Mouse (Mus musculus): ENCODE data around the gene Slx1b. TPM values are rescaled to one million over a fixed set of nuclear protein-coding genes. Genes with fewer than 3 reads are reported as not detected.
A peak's percentile ranks its signal among the peaks of the same experiment; 100 is the strongest.

Slx1b gene
- total and polyA plus RNA-seq, 2 experiments = 4.1 to 15.4 TPM

GRCm38 (mm10) chr7:126657522-126657921, 38.1 kb downstream of the Slx1b start:
- WGBS = 100% methylated on average over 1 of the region's 1 CpGs
- H3K79me2 ChIP-seq (ENCODE audit: control insufficient read depth, insufficient read depth, low read length) = peaks cover 2% of the 10 kb centered on the region; the same call in 1 of the 2 replicates
- H3K36me3 ChIP-seq (ENCODE audit: control insufficient read depth, insufficient read depth, low read length) = peaks cover 4% of the 10 kb centered on the region
- H3K9ac ChIP-seq (ENCODE audit: low read depth, low read length) = no peak overlapping the region
- no peak overlapping the region for H3K4me3 ChIP-seq (ENCODE audit: insufficient read depth, low read depth, low read length)
- no peak for DNase-seq (ENCODE audit: extremely low read depth, low read depth, low spot score)
- peaks cover 2% of the 10 kb centered on the region for H3K4me1 ChIP-seq (ENCODE audit: control insufficient read depth, insufficient read depth, low read length)
- no peak overlapping the region for H3K27ac ChIP-seq (replicated peaks; ENCODE audit: insufficient read depth, low read depth, low read length)
- H3K27me3 ChIP-seq (ENCODE audit: control insufficient read depth, insufficient read depth, low read length) = no peaks in the 10 kb centered on the region
- no peak for TF ChIP-seq POLR2A (IDR thresholded peaks at IDR 0.05; ENCODE audit: extremely low read depth, insufficient read depth, low read length)
- TF ChIP-seq CTCF (IDR thresholded peaks at IDR 0.05; ENCODE audit: low read depth, low read length) = no peak

- no peaks in the 10 kb centered on the region for H3K27me3 ChIP-seq (ENCODE audit: control insufficient read depth, insufficient read depth, low read length)
- no peak for DNase-seq (ENCODE audit: extremely low read depth, low read depth, low spot score)
- no peak overlapping the region for H3K4me3 ChIP-seq (ENCODE audit: insufficient read depth, low read depth, low read length)
- WGBS = 88% methylated on average over 3 of the region's 3 CpGs
- 0 out of 2 replicates have a peak overlapping the region, but pooled peaks have one; percentile 6 for H3K27ac ChIP-seq (replicated peaks; ENCODE audit: insufficient read depth, low read depth, low read length)
- no peak for TF ChIP-seq CTCF (IDR thresholded peaks at IDR 0.05; ENCODE audit: low read depth, low read length)
- TF ChIP-seq POLR2A (IDR thresholded peaks at IDR 0.05; ENCODE audit: extremely low read depth, insufficient read depth, low read length) = no peak
- H3K9ac ChIP-seq (ENCODE audit: low read depth, low read length) = no peak overlapping the region
- peaks cover 7% of the 10 kb centered on the region; the same call in 1 of the 2 replicates for H3K79me2 ChIP-seq (ENCODE audit: control insufficient read depth, insufficient read depth, low read length)
- H3K4me1 ChIP-seq (ENCODE audit: control insufficient read depth, insufficient read depth, low read length) = peaks cover 2% of the 10 kb centered on the region
- H3K36me3 ChIP-seq (ENCODE audit: control insufficient read depth, insufficient read depth, low read length) = no peaks in the 10 kb centered on the region
Observed at GRCm38 (mm10) chr7:126655695-126656094, 39.9 kb downstream of the Slx1b start.

GRCm38 (mm10) chr7:126653991-126654390, 41.6 kb downstream of the Slx1b start:
- DNase-seq (ENCODE audit: extremely low read depth, low read depth, low spot score) = no peak
- WGBS = 44% methylated on average over 2 of the region's 2 CpGs

GRCm38 (mm10) chr7:126650852-126651251, 44.7 kb downstream of the Slx1b start:
- DNase-seq (ENCODE audit: extremely low read depth, low read depth, low spot score) = no peak
- no peak overlapping the region for H3K27ac ChIP-seq (replicated peaks; ENCODE audit: insufficient read depth, low read depth, low read length)
- TF ChIP-seq CTCF (IDR thresholded peaks at IDR 0.05; ENCODE audit: low read depth, low read length) (no peak), POLR2A (IDR thresholded peaks at IDR 0.05; ENCODE audit: extremely low read depth, insufficient read depth, low read length) (no peak)

More at GRCm38 (mm10) chr7:126653991-126654390, 41.6 kb downstream of the Slx1b start:
- Histone ChIP-seq H3K79me2 (ENCODE audit: control insufficient read depth, insufficient read depth, low read length) (peaks cover 7% of the 10 kb centered on the region; the same call in 1 of the 2 replicates), H3K27ac (replicated peaks; ENCODE audit: insufficient read depth, low read depth, low read length) (no peak overlapping the region), H3K9ac (ENCODE audit: low read depth, low read length) (no peak overlapping the region), H3K27me3 (ENCODE audit: control insufficient read depth, insufficient read depth, low read length) (no peaks in the 10 kb centered on the region), H3K4me1 (ENCODE audit: control insufficient read depth, insufficient read depth, low read length) (peaks cover 5% of the 10 kb centered on the region), H3K4me3 (ENCODE audit: insufficient read depth, low read depth, low read length) (no peak overlapping the region), H3K36me3 (ENCODE audit: control insufficient read depth, insufficient read depth, low read length) (no peaks in the 10 kb centered on the region)
- TF ChIP-seq POLR2A (IDR thresholded peaks at IDR 0.05; ENCODE audit: extremely low read depth, insufficient read depth, low read length) (no peak), CTCF (IDR thresholded peaks at IDR 0.05; ENCODE audit: low read depth, low read length) (no peak)

GRCm38 (mm10) chr7:126649231-126650051, 46.1 kb downstream of the Slx1b start, which contains the start of gene Sgf29:
Sgf29 (plus strand) TSS chr7:126649309.
- DNase-seq (ENCODE audit: extremely low read depth, low read depth, low spot score) = peak; percentile 89
- Histone ChIP-seq H3K27ac (replicated peaks; ENCODE audit: insufficient read depth, low read depth, low read length) (peak within 1 kb of the TSS; percentile 90), H3K4me1 (ENCODE audit: control insufficient read depth, insufficient read depth, low read length) (peaks cover 4% of the 10 kb centered on the region; the same call in 1 of the 2 replicates), H3K4me3 (ENCODE audit: insufficient read depth, low read depth, low read length) (peak within 1 kb of the TSS; percentile 95), H3K27me3 (ENCODE audit: control insufficient read depth, insufficient read depth, low read length) (no peaks in the 10 kb centered on the region), H3K9ac (ENCODE audit: low read depth, low read length) (peak within 1 kb of the TSS; percentile 96), H3K79me2 (ENCODE audit: control insufficient read depth, insufficient read depth, low read length) (peaks cover 5% of the 10 kb centered on the region; the same call in 1 of the 2 replicates), H3K36me3 (ENCODE audit: control insufficient read depth, insufficient read depth, low read length) (no peaks in the 10 kb centered on the region)
- WGBS = 1% methylated on average over 57 of the region's 57 CpGs
- TF ChIP-seq POLR2A (IDR thresholded peaks at IDR 0.05; ENCODE audit: extremely low read depth, insufficient read depth, low read length) = peak; percentile 90
- TF ChIP-seq CTCF (IDR thresholded peaks at IDR 0.05; ENCODE audit: low read depth, low read length) = no peak

More at GRCm38 (mm10) chr7:126650852-126651251, 44.7 kb downstream of the Slx1b start:
- Histone ChIP-seq H3K79me2 (ENCODE audit: control insufficient read depth, insufficient read depth, low read length) (peaks cover 7% of the 10 kb centered on the region; the same call in 1 of the 2 replicates), H3K4me1 (ENCODE audit: control insufficient read depth, insufficient read depth, low read length) (peaks cover 6% of the 10 kb centered on the region), H3K27me3 (ENCODE audit: control insufficient read depth, insufficient read depth, low read length) (no peaks in the 10 kb centered on the region), H3K9ac (ENCODE audit: low read depth, low read length) (no peak overlapping the region), H3K4me3 (ENCODE audit: insufficient read depth, low read depth, low read length) (no peak overlapping the region), H3K36me3 (ENCODE audit: control insufficient read depth, insufficient read depth, low read length) (no peaks in the 10 kb centered on the region)
- 62% methylated on average over 2 of the region's 2 CpGs for WGBS
